Mouse (Mus musculus) erythroblast, embryonic 14.5 days (primary cell): ENCODE results near the gene Hist1h2be. TPM values are rescaled to one million over a fixed set of nuclear protein-coding genes. Genes with fewer than 3 reads are reported as not detected.
"Not testable (repeated sequence)": the region's sequence is repeated elsewhere in the genome, so short reads cannot be mapped to it uniquely, and the experiment has no call there.

Experiments used
- H3K27me3 ChIP-seq: 2 replicates; pipeline ENCODE4 v1.6.1; 2012; ENCODE audit warnings: inconsistent platforms; ENCODE audit not compliant: control insufficient read depth
- H3K36me3 ChIP-seq: 2 replicates; pipeline ENCODE4 v1.6.1; 2012; ENCODE audit warnings: mild to moderate bottlenecking, inconsistent platforms; ENCODE audit not compliant: control insufficient read depth
- H3K4me1 ChIP-seq: 2 replicates; pipeline ENCODE4 v1.6.1; 2012; ENCODE audit warnings: inconsistent platforms; ENCODE audit not compliant: control insufficient read depth
- H3K4me3 ChIP-seq: replicated peaks from 2 replicates; pipeline ENCODE3; 2012; ENCODE audit warnings: moderate library complexity, mild to moderate bottlenecking, inconsistent platforms
- H3K9me3 ChIP-seq: 2 replicates; pipeline ENCODE4 v1.6.1; 2012; ENCODE audit warnings: low read length, inconsistent platforms, mixed read lengths; ENCODE audit not compliant: control insufficient read depth
- GATA1 ChIP-seq: IDR thresholded peaks from 2 replicates; pipeline ENCODE4 v1.6.1; 2012; ENCODE audit warnings: low read length, inconsistent platforms, mixed read lengths
- TAL1 ChIP-seq: IDR thresholded peaks from 3 replicates; pipeline ENCODE4 v1.6.1; 2012; ENCODE audit warnings: low read length, inconsistent platforms, mixed read lengths
- polyA plus RNA-seq: library from polyadenylated mRNA; stranded (reverse); fragments of >175 nt; gene quantifications from 2 replicates; pipeline ENCODE4 v1.2.3, GENCODE M21; 2012

The Hist1h2be gene
- polyA plus RNA-seq, 1 experiment, result 0.67 TPM

DNA sequence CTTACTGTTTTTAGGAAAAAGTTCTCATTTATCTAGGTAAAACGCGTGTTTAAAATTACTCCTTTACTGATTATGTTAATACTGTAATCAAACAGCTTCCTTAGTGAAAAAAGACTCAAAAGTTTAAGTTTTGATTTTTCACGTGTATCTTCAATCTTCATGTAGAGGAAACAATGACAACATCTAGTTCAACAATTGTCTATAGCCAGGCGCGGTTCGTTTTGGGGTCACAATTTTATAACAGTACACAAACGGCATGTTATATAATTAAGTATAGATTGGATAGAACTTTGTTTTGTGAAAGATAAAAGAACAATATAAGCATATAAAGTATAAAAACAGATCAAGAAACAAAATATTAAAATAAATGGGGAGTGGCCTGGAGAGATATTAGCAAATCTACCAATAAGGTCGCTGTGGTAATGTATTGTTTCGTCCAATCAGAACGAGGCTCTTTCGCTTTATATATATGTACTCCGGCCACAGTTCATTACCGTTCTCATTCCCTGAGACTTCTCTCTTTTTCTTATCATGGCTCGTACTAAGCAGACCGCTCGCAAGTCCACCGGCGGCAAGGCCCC lies 45.6 kb downstream of the Hist1h2be start, which contains the start of gene Hist1h3d:
Hist1h3d (plus strand) TSS at position 493 of the 581 bp plus-strand sequence.
- Histone ChIP-seq H3K4me1 (peaks cover 39% of the 10 kb centered on the region), H3K9me3 (no peaks in the 10 kb centered on the region), H3K27me3 (no peaks in the 10 kb centered on the region), H3K4me3 (peak within 1 kb of the TSS; percentile 76), H3K36me3 (peaks cover 11% of the 10 kb centered on the region)
- no peak for TF ChIP-seq GATA1
- no peak for TF ChIP-seq TAL1

- Histone ChIP-seq H3K4me1 (peaks cover 39% of the 10 kb centered on the region), H3K4me3 (peak overlapping the region; percentile 64)
- H3K36me3 ChIP-seq, H3K27me3 ChIP-seq, H3K9me3 ChIP-seq: not testable (repeated sequence)
These were observed 46.3 kb downstream of the Hist1h2be start for GRCm38 (mm10) chr13:23574546-23575170.

DNA sequence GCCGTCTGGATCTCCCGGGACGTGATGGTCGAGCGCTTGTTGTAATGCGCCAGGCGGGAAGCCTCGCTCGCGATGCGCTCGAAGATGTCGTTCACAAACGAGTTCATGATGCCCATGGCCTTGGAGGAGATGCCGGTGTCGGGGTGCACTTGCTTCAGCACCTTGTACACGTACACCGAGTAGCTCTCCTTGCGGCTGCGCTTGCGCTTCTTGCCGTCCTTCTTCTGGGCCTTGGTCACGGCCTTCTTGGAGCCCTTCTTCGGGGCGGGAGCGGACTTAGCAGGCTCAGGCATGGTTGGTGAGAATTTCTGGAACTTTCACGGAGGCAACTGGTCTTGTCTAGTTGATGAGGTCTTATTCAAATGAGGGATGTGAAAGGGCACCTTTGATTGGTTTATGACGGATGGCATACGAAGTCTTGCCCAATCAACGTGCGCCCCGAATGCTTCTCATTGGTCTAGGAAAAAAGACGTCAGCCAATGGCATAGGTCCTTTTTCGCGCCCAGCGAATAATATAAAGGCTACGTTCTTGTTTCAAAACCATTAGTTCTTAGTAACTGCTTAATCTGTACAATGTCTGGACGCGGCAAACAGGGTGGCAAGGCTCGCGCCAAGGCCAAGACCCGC lies 46.9 kb downstream of the Hist1h2be start, which contains the start of the genes Hist1h2bf and Hist1h2ad:
Hist1h2bf (minus strand) TSS at position 299 of the 627 bp plus-strand sequence.
Hist1h2ad (plus strand) TSS at position 484 of the 627 bp plus-strand sequence.
- H3K36me3 ChIP-seq, result not testable (repeated sequence)
- H3K4me3 ChIP-seq, result peak within 1 kb of the TSS; percentile 72

GRCm38 (mm10) chr13:23573034-23573897 lies 47.7 kb downstream of the Hist1h2be start:
- Histone ChIP-seq H3K4me1 (peaks cover 39% of the 10 kb centered on the region), H3K4me3 (peak overlapping the region; percentile 72)
- H3K27me3 ChIP-seq, H3K36me3 ChIP-seq, H3K9me3 ChIP-seq: not testable (repeated sequence)

More for the DNA sequence above, 46.9 kb downstream of the Hist1h2be start, which contains the start of the genes Hist1h2bf and Hist1h2ad:
- H3K9me3 ChIP-seq, H3K27me3 ChIP-seq: not testable (repeated sequence)
- peaks cover 39% of the 10 kb centered on the region for H3K4me1 ChIP-seq

GRCm38 (mm10) chr13:23572218-23573033 lies 48.5 kb downstream of the Hist1h2be start:
- Histone ChIP-seq H3K4me1 (peaks cover 40% of the 10 kb centered on the region), H3K9me3 (no peaks in the 10 kb centered on the region), H3K4me3 (peak overlapping the region; percentile 72), H3K36me3 (peaks cover 2% of the 10 kb centered on the region), H3K27me3 (no peaks in the 10 kb centered on the region)
- TF ChIP-seq GATA1, result no peak

DNA sequence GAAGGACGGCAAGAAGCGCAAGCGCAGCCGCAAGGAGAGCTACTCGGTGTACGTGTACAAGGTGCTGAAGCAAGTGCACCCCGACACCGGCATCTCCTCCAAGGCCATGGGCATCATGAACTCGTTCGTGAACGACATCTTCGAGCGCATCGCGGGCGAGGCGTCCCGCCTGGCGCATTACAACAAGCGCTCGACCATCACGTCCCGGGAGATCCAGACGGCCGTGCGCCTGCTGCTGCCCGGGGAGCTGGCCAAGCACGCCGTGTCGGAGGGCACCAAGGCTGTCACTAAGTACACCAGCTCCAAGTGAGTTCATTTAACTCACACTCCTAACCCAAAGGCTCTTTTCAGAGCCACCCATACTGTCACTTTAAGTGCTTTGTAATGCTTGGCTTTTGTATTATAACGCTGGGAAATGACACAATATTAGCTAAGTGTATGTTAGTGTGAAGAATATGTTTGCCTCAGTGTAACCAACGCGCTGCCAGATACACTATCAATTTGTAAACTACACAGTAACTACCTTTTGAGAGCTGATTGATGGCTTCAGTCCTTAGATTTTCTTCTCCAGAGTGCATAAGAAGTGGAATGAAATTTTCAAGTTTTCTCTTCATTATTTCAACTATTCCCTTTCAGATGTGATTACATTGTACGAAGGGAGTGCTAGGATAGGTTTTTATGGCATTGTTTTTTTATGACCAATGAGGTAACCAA lies 49.3 kb downstream of the Hist1h2be start:
- Histone ChIP-seq H3K4me3 (peak overlapping the region; percentile 72), H3K4me1 (peaks cover 39% of the 10 kb centered on the region)
- not testable (repeated sequence) for H3K36me3 ChIP-seq, H3K27me3 ChIP-seq, H3K9me3 ChIP-seq

GRCm38 (mm10) chr13:23571022-23571503 lies 49.9 kb downstream of the Hist1h2be start, which contains the start of the genes Hist1h2ae and Hist1h2bg:
Hist1h2ae (minus strand) TSS chr13:23571220.
Hist1h2bg (plus strand) TSS chr13:23571396.
- H3K4me1 ChIP-seq, result peaks cover 38% of the 10 kb centered on the region
- H3K27me3 ChIP-seq, result no peaks in the 10 kb centered on the region
- no peaks in the 10 kb centered on the region; the same call in 1 of the 2 replicates for H3K36me3 ChIP-seq
- H3K4me3 ChIP-seq, result peak within 1 kb of the TSS; percentile 72
- H3K9me3 ChIP-seq, result no peaks in the 10 kb centered on the region
- no peak for TF ChIP-seq TAL1
- no peak for TF ChIP-seq GATA1

GRCm38 (mm10) chr13:23570261-23571021 lies 50.5 kb downstream of the Hist1h2be start:
- Histone ChIP-seq H3K4me3 (peak overlapping the region; percentile 68), H3K4me1 (peaks cover 43% of the 10 kb centered on the region)
- H3K9me3 ChIP-seq, H3K36me3 ChIP-seq, H3K27me3 ChIP-seq: not testable (repeated sequence)
